Mouse (Mus musculus) hematopoietic stem cell, adult 5-6 weeks (primary cell): Measurements from ENCODE around the gene Zfp820. TPM values are rescaled to one million over a fixed set of nuclear protein-coding genes. Genes with fewer than 3 reads are reported as not detected.
"Not testable (repeated sequence)": the region's sequence is repeated elsewhere in the genome, so short reads cannot be mapped to it uniquely, and the experiment has no call there.

ENCODE experiments used
- ATAC-seq, 2 experiments: fragments of 125-278 bp in 1 of 2; replicated peaks in 1 of 2; 2 replicates each; pipeline ENCODE4 v1.8.0; 2016 to 2017; ENCODE audit warnings: inconsistent platforms in 2 of 2, mild to moderate bottlenecking in 2 of 2, moderate number of reproducible peaks in 2 of 2, low read depth in 1 of 2, moderate TSS enrichment in 1 of 2; ENCODE audit not compliant: low FRiP score in 2 of 2, poor library complexity in 2 of 2, severe bottlenecking in 2 of 2, insufficient read depth in 1 of 2, low TSS enrichment in 1 of 2
- total RNA-seq: library from RNA; stranded (forward); fragments of 172-1452, 232-1000 nt; gene quantifications from 2 replicates; pipeline ENCODE4 v1.2.3, GENCODE M21; 2017

Zfp820 gene
- total RNA-seq: 11.9 and 13.0 TPM in 2 replicates

GRCm38 (mm10) chr17:21845545-21846321 lies at the start of gene Zfp820:
Gene Zfp820 (minus strand): TSS chr17:21845772.
- ATAC-seq: peak; percentile 93 to 94

GRCm38 (mm10) chr17:21871256-21871655 lies 25.7 kb upstream of the Zfp820 start:
- ATAC-seq: no peak

DNA sequence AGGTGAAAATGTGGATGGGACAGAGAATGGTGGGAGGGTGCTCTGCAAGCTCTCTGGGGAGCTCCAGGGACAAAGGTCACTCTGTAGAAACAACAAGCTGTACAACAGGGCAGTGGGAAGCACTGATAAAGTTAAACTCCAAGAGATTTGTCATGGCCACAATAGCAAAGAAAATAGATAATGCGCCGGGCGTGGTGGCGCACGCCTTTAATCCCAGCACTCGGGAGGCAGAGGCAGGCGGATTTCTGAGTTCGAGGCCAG lies 680 bp upstream of the Zfp820 start:
- not testable (repeated sequence) for ATAC-seq

DNA sequence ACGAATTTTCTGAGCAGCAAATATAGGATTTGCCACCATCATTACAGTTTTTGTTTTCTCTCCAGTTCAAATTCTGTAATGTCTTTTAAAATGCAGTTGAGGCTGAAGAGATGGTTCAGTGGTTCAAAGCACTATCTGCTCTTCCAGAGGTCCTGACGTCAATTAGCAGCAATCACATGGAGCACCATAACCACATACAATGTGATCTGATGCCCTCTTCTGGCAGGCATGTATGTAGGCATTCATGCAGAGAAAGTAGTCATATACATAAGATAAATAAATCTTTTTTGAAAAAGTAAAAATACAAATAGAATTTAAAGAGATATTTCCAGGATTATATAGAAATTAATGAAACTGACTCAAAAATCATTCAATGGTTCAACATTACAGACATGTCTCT lies 7.1 kb downstream of the Zfp820 start:
- no peak; a peak in 1 of 4 replicates for ATAC-seq

DNA sequence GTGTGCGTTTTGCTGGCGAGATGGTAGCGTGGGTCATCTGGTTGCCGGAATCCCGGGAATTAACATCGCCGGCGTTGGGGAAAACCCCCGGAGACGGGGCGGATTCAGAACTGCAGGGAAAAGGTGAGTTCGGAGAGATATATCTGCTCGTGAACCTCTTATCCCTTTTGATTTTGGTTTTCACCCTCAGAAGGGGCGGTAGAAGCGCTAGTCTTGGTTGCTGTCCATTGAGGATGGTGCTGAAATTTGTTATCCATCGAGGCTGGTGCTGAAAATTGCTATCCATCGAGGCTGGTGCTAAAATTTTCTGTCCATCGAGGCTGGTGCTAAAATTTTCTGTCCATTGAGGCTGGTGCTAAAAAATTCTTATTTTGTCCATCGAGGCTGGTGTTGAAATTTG lies 44.2 kb downstream of the Zfp820 start:
- not testable (repeated sequence) for ATAC-seq

- no peak for ATAC-seq
These were observed 53.3 kb downstream of the Zfp820 start for GRCm38 (mm10) chr17:21792256-21792655.

- ATAC-seq: no peak
These were observed 75.2 kb downstream of the Zfp820 start for GRCm38 (mm10) chr17:21770336-21770735.

Other genes starting within 250 kb of the Zfp820 start
- 3.9 TPM in 2 replicates for gene Zfp983, start 195.1 kb downstream of the Zfp820 start, total RNA-seq
- gene Gm10226, start 153.9 kb downstream of the Zfp820 start, total RNA-seq: 11.2 TPM in 1 of 2 replicates, not detected in the other
- 11.5 and 16.9 TPM in 2 replicates for gene Zfp760, start 138.0 kb downstream of the Zfp820 start, total RNA-seq
- gene Zfp229, start 115.0 kb downstream of the Zfp820 start, total RNA-seq: 8.8 and 10.1 TPM in 2 replicates
- gene Zfp995, start 64.2 kb upstream of the Zfp820 start, total RNA-seq: 3.4 and 6.3 TPM in 2 replicates
- gene Zfp942, start 116.7 kb upstream of the Zfp820 start, total RNA-seq: 26.0 and 33.2 TPM in 2 replicates
- 32.0 and 40.0 TPM in 2 replicates for gene Zfp943, start 116.8 kb upstream of the Zfp820 start, total RNA-seq